Mouse (Mus musculus): ENCODE data around the gene Ocm. TPM values are rescaled to one million over a fixed set of nuclear protein-coding genes. Genes with fewer than 3 reads are reported as not detected.

Ocm gene
- polyA plus RNA-seq, 1 experiment from 2014 or later = not detected

GRCm38 (mm10) chr5:143972628-143973027 lies 53.8 kb downstream of the Ocm start:
- Histone ChIP-seq H3K27ac (replicated peaks) (no peak overlapping the region), H3K9me3 (no peaks in the 10 kb centered on the region), H3K36me3 (replicated peaks) (no peaks in the 10 kb centered on the region), H3K27me3 (replicated peaks; ENCODE audit: low read depth, poor library complexity, severe bottlenecking) (no peaks in the 10 kb centered on the region), H3K4me3 (no peak overlapping the region), H3K4me1 (no peaks in the 10 kb centered on the region)
- no peak for DNase-seq (ENCODE audit: low spot score)
- WGBS = 85% methylated on average over 3 of the region's 3 CpGs

Other genes starting within 250 kb of the Ocm start
- 47.8 and 48.7 TPM in 2 replicates for gene Eif2ak1, start 208.9 kb downstream of the Ocm start, polyA plus RNA-seq (2016; fragmentation: Nextera tagmentation; extraction: Ambion mirVana)
- 0.21 and 0.37 TPM in 2 replicates for gene Ankrd61, start 129.0 kb downstream of the Ocm start, polyA plus RNA-seq (2016; fragmentation: Nextera tagmentation; extraction: Ambion mirVana)
- 136 and 144 TPM in 2 replicates for gene Aimp2, start 116.8 kb downstream of the Ocm start, polyA plus RNA-seq (2016; fragmentation: Nextera tagmentation; extraction: Ambion mirVana)
- 36.9 and 41.0 TPM in 2 replicates for gene Pms2, start 116.7 kb downstream of the Ocm start, polyA plus RNA-seq (2016; fragmentation: Nextera tagmentation; extraction: Ambion mirVana)
- 0.85 and 1.0 TPM in 2 replicates for gene Gm42421, start 98.5 kb downstream of the Ocm start, polyA plus RNA-seq (2016; fragmentation: Nextera tagmentation; extraction: Ambion mirVana)
- 0.44 and 1.2 TPM in 2 replicates for gene Rsph10b, start 93.6 kb downstream of the Ocm start, polyA plus RNA-seq (2016; fragmentation: Nextera tagmentation; extraction: Ambion mirVana)
- 91.4 and 99.3 TPM in 2 replicates for gene Ccz1, start 11.8 kb downstream of the Ocm start, polyA plus RNA-seq (2016; fragmentation: Nextera tagmentation; extraction: Ambion mirVana)
- 5.0 and 5.9 TPM in 2 replicates for gene Lmtk2, start 73.8 kb upstream of the Ocm start, polyA plus RNA-seq (2016; fragmentation: Nextera tagmentation; extraction: Ambion mirVana)
- 0.16 and 0.35 TPM in 2 replicates for gene Bhlha15, start 163.6 kb upstream of the Ocm start, polyA plus RNA-seq (2016; fragmentation: Nextera tagmentation; extraction: Ambion mirVana)
- 19.3 and 21.1 TPM in 2 replicates for gene Tecpr1, start 196.9 kb upstream of the Ocm start, polyA plus RNA-seq (2016; fragmentation: Nextera tagmentation; extraction: Ambion mirVana)
- 119 and 124 TPM in 2 replicates for gene Bri3, start 217.8 kb upstream of the Ocm start, polyA plus RNA-seq (2016; fragmentation: Nextera tagmentation; extraction: Ambion mirVana)